Mouse (Mus musculus) hindbrain, embryonic 13.5 days (tissue): ENCODE data around the gene Tbc1d19. TPM values are rescaled to one million over a fixed set of nuclear protein-coding genes. Genes with fewer than 3 reads are reported as not detected.
A peak's percentile ranks its signal among the peaks of the same experiment; 100 is the strongest.

Experiments
- ATAC-seq: fragments of 200-750 bp; cut with Nextera tagmentation; 2 replicates; pipeline ENCODE4 v1.8.0; 2017; ENCODE audit warnings: moderate TSS enrichment; ENCODE audit not compliant: low FRiP score
- H3K27ac ChIP-seq: fragments of 300-500 bp; sonication (generic); 2 replicates; pipeline ENCODE4 v1.5.1; 2015; ENCODE audit warnings: inconsistent platforms, mild to moderate bottlenecking, moderate library complexity
- H3K27me3 ChIP-seq: fragments of 300-500 bp; sonication (generic); 2 replicates; pipeline ENCODE4 v1.6.1; 2015; ENCODE audit warnings: mild to moderate bottlenecking, inconsistent platforms
- H3K36me3 ChIP-seq: fragments of 300-500 bp; sonication (generic); 2 replicates; pipeline ENCODE4 v1.6.1; 2015; ENCODE audit warnings: mild to moderate bottlenecking, inconsistent platforms
- H3K4me1 ChIP-seq: fragments of 300-500 bp; sonication (generic); replicated peaks from 2 replicates; pipeline ENCODE4 v1.6.1; 2015; ENCODE audit warnings: inconsistent platforms
- H3K4me2 ChIP-seq: fragments of 300-500 bp; sonication (generic); 2 replicates; pipeline ENCODE4 v1.6.1; 2015; ENCODE audit warnings: inconsistent platforms, mild to moderate bottlenecking, moderate library complexity
- H3K4me3 ChIP-seq: fragments of 300-500 bp; sonication (generic); 2 replicates; pipeline ENCODE4 v1.5.1; 2015; ENCODE audit warnings: mild to moderate bottlenecking, inconsistent platforms
- H3K9ac ChIP-seq: fragments of 300-500 bp; sonication (generic); 2 replicates; pipeline ENCODE4 v1.6.1; 2015; ENCODE audit warnings: mild to moderate bottlenecking, inconsistent platforms
- H3K9me3 ChIP-seq: fragments of 300-500 bp; sonication (generic); 2 replicates; pipeline ENCODE4 v1.6.1; 2016; ENCODE audit warnings: inconsistent platforms
- WGBS: fragments of 180-500 bp; shearing (Covaris S2); methylation state at CpG from one replicate; pipeline ENCODE4 v1.1.7; 2015; 5-methylcytosine and 5-hydroxymethylcytosine counted together
- polyA plus RNA-seq: library from polyadenylated mRNA; unstranded; fragments of >200 nt; fragmentation: Nextera tagmentation; extraction: Ambion mirVana; gene quantifications from 2 replicates; pipeline ENCODE4 v1.2.1, GENCODE M21; 2015

The Tbc1d19 gene
- polyA plus RNA-seq, 1 experiment from 2014 or later = 69.6 TPM

- WGBS = 86% methylated on average over 7 of the region's 7 CpGs
- no peak overlapping the region for H3K4me3 ChIP-seq
- no peaks in the 10 kb centered on the region for H3K36me3 ChIP-seq
- H3K27ac ChIP-seq = no peak overlapping the region
- H3K27me3 ChIP-seq = no peaks in the 10 kb centered on the region
- H3K9me3 ChIP-seq = no peaks in the 10 kb centered on the region
- no peak for ATAC-seq
- no peaks in the 10 kb centered on the region for H3K4me1 ChIP-seq
- H3K9ac ChIP-seq = no peak overlapping the region
- H3K4me2 ChIP-seq = no peak overlapping the region
Measured at GRCm38 (mm10) chr5:53939026-53939425, 129.6 kb downstream of the Tbc1d19 start.

- Histone ChIP-seq H3K27ac (no peak overlapping the region), H3K4me2 (no peak overlapping the region), H3K9me3 (no peaks in the 10 kb centered on the region), H3K4me1 (no peaks in the 10 kb centered on the region), H3K36me3 (no peaks in the 10 kb centered on the region), H3K9ac (no peak overlapping the region), H3K27me3 (no peaks in the 10 kb centered on the region), H3K4me3 (no peak overlapping the region)
- WGBS = 67% methylated on average over 11 of the region's 11 CpGs
- no peak for ATAC-seq
Measured at GRCm38 (mm10) chr5:53941322-53942024, 132.1 kb downstream of the Tbc1d19 start.

GRCm38 (mm10) chr5:53942332-53942731 lies 132.9 kb downstream of the Tbc1d19 start:
- Histone ChIP-seq H3K9me3 (no peaks in the 10 kb centered on the region), H3K9ac (no peak overlapping the region), H3K27ac (no peak overlapping the region)

GRCm38 (mm10) chr5:53943321-53943857 lies 134.0 kb downstream of the Tbc1d19 start:
- H3K9me3 ChIP-seq = no peaks in the 10 kb centered on the region
- no peak overlapping the region for H3K4me3 ChIP-seq

More at GRCm38 (mm10) chr5:53942332-53942731, 132.9 kb downstream of the Tbc1d19 start:
- Histone ChIP-seq H3K36me3 (no peaks in the 10 kb centered on the region), H3K4me2 (no peak overlapping the region), H3K4me1 (peaks cover under 1% of the 10 kb centered on the region; the same call in 1 of the 2 replicates), H3K27me3 (no peaks in the 10 kb centered on the region), H3K4me3 (no peak overlapping the region)
- no peak for ATAC-seq
- WGBS = 85% methylated on average over 4 of the region's 4 CpGs

GRCm38 (mm10) chr5:53946747-53947146 lies 137.3 kb downstream of the Tbc1d19 start:
- ATAC-seq = no peak
- Histone ChIP-seq H3K9ac (no peak overlapping the region), H3K36me3 (no peaks in the 10 kb centered on the region), H3K27me3 (no peaks in the 10 kb centered on the region), H3K4me3 (no peak overlapping the region), H3K4me1 (peaks cover 6% of the 10 kb centered on the region), H3K9me3 (no peaks in the 10 kb centered on the region), H3K27ac (no peak overlapping the region), H3K4me2 (no peak overlapping the region)
- WGBS = 95% methylated on average over 8 of the region's 8 CpGs

More at GRCm38 (mm10) chr5:53943321-53943857, 134.0 kb downstream of the Tbc1d19 start:
- no peaks in the 10 kb centered on the region for H3K36me3 ChIP-seq
- no peak overlapping the region for H3K27ac ChIP-seq
- H3K9ac ChIP-seq = no peak overlapping the region
- H3K4me2 ChIP-seq = no peak overlapping the region
- no peak for ATAC-seq
- H3K27me3 ChIP-seq = no peaks in the 10 kb centered on the region
- peaks cover 6% of the 10 kb centered on the region for H3K4me1 ChIP-seq
- WGBS = 88% methylated on average over 11 of the region's 11 CpGs

- Histone ChIP-seq H3K36me3 (no peaks in the 10 kb centered on the region), H3K27ac (no peak overlapping the region; the same call in 1 of the 2 replicates), H3K9me3 (no peaks in the 10 kb centered on the region), H3K4me1 (peaks cover 6% of the 10 kb centered on the region), H3K27me3 (no peaks in the 10 kb centered on the region), H3K9ac (no peak overlapping the region), H3K4me3 (no peak overlapping the region), H3K4me2 (no peak overlapping the region)
- 47% methylated on average over 9 of the region's 9 CpGs for WGBS
- 0 out of 2 replicates have a peak, but pooled peaks have one; percentile 54 for ATAC-seq
Measured at GRCm38 (mm10) chr5:53947549-53948183, 138.3 kb downstream of the Tbc1d19 start.

GRCm38 (mm10) chr5:53948606-53949266 lies 139.3 kb downstream of the Tbc1d19 start:
- no peaks in the 10 kb centered on the region for H3K9me3 ChIP-seq
- H3K27ac ChIP-seq = no peak overlapping the region
- H3K36me3 ChIP-seq = no peaks in the 10 kb centered on the region
- no peak for ATAC-seq
- peaks cover 6% of the 10 kb centered on the region for H3K4me1 ChIP-seq
- WGBS = 87% methylated on average over 8 of the region's 8 CpGs
- no peak overlapping the region for H3K4me3 ChIP-seq
- H3K4me2 ChIP-seq = no peak overlapping the region
- H3K9ac ChIP-seq = no peak overlapping the region
- no peaks in the 10 kb centered on the region for H3K27me3 ChIP-seq

- 64% methylated on average over 7 of the region's 7 CpGs for WGBS
- no peak overlapping the region for H3K9ac ChIP-seq
Measured at GRCm38 (mm10) chr5:53950189-53950588, 140.8 kb downstream of the Tbc1d19 start.

GRCm38 (mm10) chr5:53953216-53953615 lies 143.8 kb downstream of the Tbc1d19 start:
- no peak overlapping the region for H3K27ac ChIP-seq
- H3K4me2 ChIP-seq = no peak overlapping the region
- no peak overlapping the region for H3K4me3 ChIP-seq
- H3K9me3 ChIP-seq = no peaks in the 10 kb centered on the region
- 0 out of 2 replicates have a peak, but pooled peaks cover 3% of the 10 kb centered on the region for H3K4me1 ChIP-seq
- H3K27me3 ChIP-seq = no peaks in the 10 kb centered on the region
- no peaks in the 10 kb centered on the region for H3K36me3 ChIP-seq
- H3K9ac ChIP-seq = no peak overlapping the region
- ATAC-seq = no peak

More at GRCm38 (mm10) chr5:53950189-53950588, 140.8 kb downstream of the Tbc1d19 start:
- Histone ChIP-seq H3K4me2 (no peak overlapping the region), H3K27ac (no peak overlapping the region), H3K4me3 (no peak overlapping the region), H3K4me1 (peaks cover 6% of the 10 kb centered on the region), H3K27me3 (no peaks in the 10 kb centered on the region), H3K9me3 (no peaks in the 10 kb centered on the region), H3K36me3 (no peaks in the 10 kb centered on the region)
- no peak for ATAC-seq

Other genes with a start within 250 kb of the Tbc1d19 start
- gene Cckar, start 101.9 kb upstream of the Tbc1d19 start, polyA plus RNA-seq = 1.9 and 2.6 TPM in 2 replicates
- 24.1 and 25.8 TPM in 2 replicates for gene Stim2, start 188.9 kb downstream of the Tbc1d19 start, polyA plus RNA-seq